Mouse (Mus musculus) heart, embryonic 14.5 days (tissue): ENCODE data around the gene Rimbp3. TPM values are rescaled to one million over a fixed set of nuclear protein-coding genes. Genes with fewer than 3 reads are reported as not detected.
"Not testable (repeated sequence)": the region's sequence is repeated elsewhere in the genome, so short reads cannot be mapped to it uniquely, and the experiment has no call there.

Experiments
- ATAC-seq: fragments of 200-750 bp; cut with Nextera tagmentation; 2 replicates; pipeline ENCODE4 v1.8.0; 2017; ENCODE audit warnings: low read depth, moderate TSS enrichment; ENCODE audit not compliant: insufficient number of reproducible peaks, insufficient read depth, low FRiP score
- H3K27ac ChIP-seq, 2 experiments: fragments of 200-500 bp in 1 of 2; fragments of 300-500 bp in 1 of 2; sonication (generic) in 1 of 2; replicated peaks in 1 of 2; 2 replicates each; pipeline ENCODE4 v1.5.1; 2012 to 2014; ENCODE audit warnings: low read depth in 2 of 2, low read length in 2 of 2, control low read depth in 1 of 2, mild to moderate bottlenecking in 1 of 2, mixed read lengths in 1 of 2; ENCODE audit not compliant: control insufficient read depth in 1 of 2, insufficient read depth in 1 of 2
- H3K27me3 ChIP-seq: fragments of 300-500 bp; sonication (generic); 2 replicates; pipeline ENCODE4 v1.6.1; 2014; ENCODE audit warnings: mild to moderate bottlenecking, low read length, control low read depth; ENCODE audit not compliant: control insufficient read depth, insufficient read depth
- H3K36me3 ChIP-seq: fragments of 300-500 bp; sonication (generic); 2 replicates; pipeline ENCODE4 v1.6.1; 2014; ENCODE audit warnings: mild to moderate bottlenecking, control low read depth, low read length, mixed read lengths; ENCODE audit not compliant: control insufficient read depth, insufficient read depth
- H3K4me1 ChIP-seq, 2 experiments: fragments of 200-500 bp in 1 of 2; fragments of 300-500 bp in 1 of 2; sonication (generic) in 1 of 2; 2 replicates each; pipeline ENCODE4 v1.6.1; 2012 to 2014; ENCODE audit warnings: low read length in 2 of 2, control low read depth in 1 of 2, mixed read lengths in 1 of 2; ENCODE audit not compliant: control insufficient read depth in 2 of 2, insufficient read depth in 2 of 2
- H3K4me2 ChIP-seq: fragments of 300-500 bp; sonication (generic); 2 replicates; pipeline ENCODE4 v1.6.1; 2014; ENCODE audit warnings: mild to moderate bottlenecking, low read length
- H3K4me3 ChIP-seq, 2 experiments: fragments of 200-500 bp in 1 of 2; fragments of 300-500 bp in 1 of 2; sonication (generic) in 1 of 2; 2 replicates each; pipeline ENCODE4 v1.5.1; 2012 to 2014; ENCODE audit warnings: low read length in 2 of 2, mild to moderate bottlenecking in 2 of 2, control low read depth in 1 of 2, low read depth in 1 of 2, moderate library complexity in 1 of 2; ENCODE audit not compliant: control insufficient read depth in 1 of 2, insufficient read depth in 1 of 2
- H3K9ac ChIP-seq: fragments of 300-500 bp; sonication (generic); 2 replicates; pipeline ENCODE4 v1.6.1; 2014; ENCODE audit warnings: mild to moderate bottlenecking, low read length
- H3K9me3 ChIP-seq: fragments of 300-500 bp; sonication (generic); 2 replicates; pipeline ENCODE4 v1.6.1; 2016; ENCODE audit warnings: low read length, control low read depth; ENCODE audit not compliant: control insufficient read depth
- WGBS: fragments of 180-500 bp; shearing (Covaris S2); extraction: QIAGEN DNeasy Blood & Tissue Kit; methylation state at CpG from one replicate; pipeline ENCODE4 v1.1.7; 2014; 5-methylcytosine and 5-hydroxymethylcytosine counted together
- polyA plus RNA-seq: library from polyadenylated mRNA; unstranded; fragments of >200 nt; fragmentation: Nextera tagmentation; extraction: Ambion mirVana; gene quantifications from 2 replicates; pipeline ENCODE4 v1.2.1, GENCODE M21; 2014

Gene Rimbp3
- 0.15 and 0.20 TPM in 2 replicates for polyA plus RNA-seq

DNA sequence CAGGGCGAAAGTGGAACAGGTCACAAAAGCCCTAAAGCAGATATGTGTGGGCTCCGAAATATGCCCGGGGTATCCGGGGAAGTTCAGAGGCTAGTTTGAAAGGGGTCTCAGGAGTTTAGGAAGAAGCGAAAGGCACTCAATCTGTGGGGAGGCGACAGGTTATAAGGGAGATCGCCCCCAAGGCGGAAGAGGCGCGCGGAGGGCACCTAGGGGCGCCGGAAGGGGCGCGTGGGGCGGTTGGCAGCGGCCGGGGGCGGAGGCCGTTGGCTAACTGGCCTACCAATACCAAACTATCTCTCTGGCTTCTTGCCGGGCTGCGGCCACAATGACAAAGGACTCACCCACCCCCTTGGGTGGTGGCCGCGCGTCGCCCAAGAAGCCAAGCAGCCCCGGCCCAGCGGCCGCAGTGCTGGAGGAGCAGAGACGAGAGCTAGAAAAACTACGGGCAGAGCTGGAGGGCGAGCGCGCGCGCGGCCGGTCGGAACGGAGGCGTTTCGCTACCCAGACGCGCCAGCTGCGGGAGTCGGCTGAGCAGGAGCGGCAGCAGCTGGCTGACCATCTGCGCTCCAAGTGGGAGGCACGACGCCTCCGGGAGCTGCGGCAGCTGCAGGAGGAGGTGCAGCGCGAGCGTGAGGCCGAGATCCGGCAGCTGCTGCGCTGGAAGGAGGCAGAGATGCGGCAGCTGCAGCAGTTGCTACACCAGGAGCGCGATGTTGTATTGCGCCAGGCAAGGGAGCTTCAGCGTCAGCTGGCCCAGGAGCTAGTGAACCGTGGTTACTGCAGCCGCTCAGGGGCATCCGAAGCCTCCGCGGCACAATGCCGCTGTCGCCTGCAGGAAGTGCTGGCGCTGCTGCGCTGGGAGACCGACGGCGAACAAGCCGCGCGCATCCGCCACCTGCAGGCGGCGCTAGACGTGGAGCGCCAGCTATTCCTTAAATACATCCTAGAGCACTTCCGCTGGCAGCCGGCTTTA lies at the start of gene Rimbp3:
Gene Rimbp3 (plus strand): TSS at position 215 of the 973 bp plus-strand sequence.
- H3K4me1 ChIP-seq = peaks cover 2 to 15% of the 10 kb centered on the region in 2 experiments; a peak in 3 of 4 replicates
- peak; percentile 71 for ATAC-seq
- H3K4me2 ChIP-seq = peak within 1 kb of the TSS; percentile 100
- peak within 1 kb of the TSS; percentile 75 for H3K9ac ChIP-seq
- peak within 1 kb of the TSS; percentile 56 to 70 for H3K4me3 ChIP-seq
- peaks cover 21% of the 10 kb centered on the region for H3K27me3 ChIP-seq
- H3K27ac ChIP-seq = no peak within 1 kb of the TSS
- no peaks in the 10 kb centered on the region for H3K36me3 ChIP-seq
- no peaks in the 10 kb centered on the region for H3K9me3 ChIP-seq
- under 1% methylated on average over 85 of the region's 85 CpGs for WGBS

DNA sequence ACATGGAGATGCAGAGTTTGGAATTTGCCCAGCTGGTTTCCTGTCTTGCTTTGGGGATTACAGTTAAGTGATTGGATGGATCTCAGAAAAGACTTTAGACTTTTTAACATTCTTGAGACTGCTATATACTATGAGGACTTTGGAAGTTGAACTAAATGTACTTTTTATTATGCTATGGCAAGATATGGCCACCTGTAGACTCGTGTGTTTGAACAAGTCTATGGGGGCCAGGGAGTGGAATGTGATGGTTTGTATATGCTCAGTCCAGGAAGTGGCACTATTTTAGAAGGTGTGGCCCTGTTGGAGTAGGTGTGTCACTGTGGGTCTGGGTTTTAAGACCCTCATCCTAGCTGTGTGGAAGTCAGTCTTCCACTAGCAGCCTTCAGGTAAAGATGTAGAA lies 42.9 kb upstream of the Rimbp3 start:
- H3K9me3 ChIP-seq, H3K4me1 ChIP-seq, H3K4me2 ChIP-seq, ATAC-seq, H3K9ac ChIP-seq, H3K27me3 ChIP-seq, H3K4me3 ChIP-seq, H3K27ac ChIP-seq: not testable (repeated sequence)
- H3K36me3 ChIP-seq = peaks cover 44% of the 10 kb centered on the region
- WGBS = 93% methylated on average over 1 of the region's 1 CpGs

GRCm38 (mm10) chr16:17167179-17167578 lies 41.2 kb upstream of the Rimbp3 start:
- Histone ChIP-seq H3K27me3 (no peaks in the 10 kb centered on the region), H3K9me3 (no peaks in the 10 kb centered on the region), H3K36me3 (peaks cover 55% of the 10 kb centered on the region), H3K4me3 (no peak overlapping the region), H3K4me2 (no peak overlapping the region), H3K27ac (no peak overlapping the region), H3K4me1 (no peaks in the 10 kb centered on the region), H3K9ac (no peak overlapping the region)
- no peak for ATAC-seq

- ATAC-seq = no peak
- Histone ChIP-seq H3K4me3 (no peak overlapping the region), H3K36me3 (peaks cover 57% of the 10 kb centered on the region)
Observed at GRCm38 (mm10) chr16:17168049-17168448, 40.4 kb upstream of the Rimbp3 start.

DNA sequence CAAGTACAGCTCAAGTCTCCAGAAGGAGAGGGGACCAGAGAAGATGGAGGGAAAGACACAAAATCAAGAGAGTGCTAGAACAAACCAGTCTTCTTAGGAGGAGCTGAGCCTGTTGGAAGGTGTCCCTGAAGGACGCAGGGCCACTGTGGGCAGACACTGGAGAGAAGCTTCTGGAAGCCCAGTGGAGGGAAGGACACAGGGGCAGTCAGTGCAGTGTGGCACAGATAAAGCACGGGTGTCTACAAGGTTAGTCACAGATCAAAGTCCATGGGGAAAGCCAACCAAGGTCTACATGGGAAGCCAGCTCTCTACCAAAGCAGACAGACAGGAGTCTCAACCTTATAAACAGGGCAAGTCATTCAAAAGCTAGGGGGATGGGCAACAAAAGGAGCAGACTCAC lies 32.6 kb upstream of the Rimbp3 start:
- no peaks in the 10 kb centered on the region for H3K27me3 ChIP-seq
- no peak for ATAC-seq
- no peaks in the 10 kb centered on the region for H3K9me3 ChIP-seq
- H3K4me3 ChIP-seq = no peak overlapping the region
- H3K9ac ChIP-seq = no peak overlapping the region
- H3K4me1 ChIP-seq = peaks cover 0 to 6% of the 10 kb centered on the region in 2 experiments; a peak in 1 of 4 replicates
- 86% methylated on average over 2 of the region's 2 CpGs for WGBS
- no peak overlapping the region for H3K27ac ChIP-seq
- H3K36me3 ChIP-seq = peaks cover 63% of the 10 kb centered on the region
- no peak overlapping the region for H3K4me2 ChIP-seq

More at GRCm38 (mm10) chr16:17168049-17168448, 40.4 kb upstream of the Rimbp3 start:
- H3K27me3 ChIP-seq = no peaks in the 10 kb centered on the region
- H3K9me3 ChIP-seq = no peaks in the 10 kb centered on the region
- no peaks in the 10 kb centered on the region for H3K4me1 ChIP-seq
- H3K9ac ChIP-seq = no peak overlapping the region
- H3K27ac ChIP-seq = no peak overlapping the region
- WGBS = 89% methylated on average over 5 of the region's 5 CpGs
- no peak overlapping the region for H3K4me2 ChIP-seq

DNA sequence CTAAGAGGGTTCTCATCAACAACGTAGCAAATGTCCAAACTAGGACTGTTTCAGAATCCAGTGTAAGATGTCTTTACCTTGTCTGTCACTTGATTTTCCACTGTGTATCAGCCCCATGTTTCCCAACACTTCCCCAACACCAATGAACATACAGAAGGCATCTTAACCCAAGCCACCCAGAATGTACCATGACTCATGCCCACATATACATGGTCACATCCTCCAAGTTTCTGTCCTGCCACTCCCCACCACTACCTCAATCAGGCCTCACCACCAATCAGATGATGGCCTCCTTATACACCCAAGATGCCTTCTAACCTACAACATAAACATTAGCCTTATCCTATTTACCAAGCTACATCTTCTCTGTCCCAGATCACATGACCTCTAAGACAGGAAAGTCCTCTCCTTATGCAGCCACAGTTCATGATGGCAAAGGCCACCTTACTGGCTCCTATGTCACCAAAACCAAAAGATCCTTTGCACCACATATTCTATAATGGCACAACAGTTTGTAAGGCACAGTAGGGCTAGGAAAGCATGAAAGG lies 30.7 kb upstream of the Rimbp3 start:
- Histone ChIP-seq H3K4me1 (peaks cover 0 to 11% of the 10 kb centered on the region in 2 experiments; a peak in 1 of 4 replicates), H3K27ac (no peak overlapping the region), H3K4me3 (no peak overlapping the region), H3K9ac (no peak overlapping the region), H3K27me3 (no peaks in the 10 kb centered on the region), H3K9me3 (no peaks in the 10 kb centered on the region), H3K36me3 (peaks cover 43% of the 10 kb centered on the region), H3K4me2 (no peak overlapping the region)
- no peak for ATAC-seq
- 86% methylated on average over 1 of the region's 1 CpGs for WGBS

DNA sequence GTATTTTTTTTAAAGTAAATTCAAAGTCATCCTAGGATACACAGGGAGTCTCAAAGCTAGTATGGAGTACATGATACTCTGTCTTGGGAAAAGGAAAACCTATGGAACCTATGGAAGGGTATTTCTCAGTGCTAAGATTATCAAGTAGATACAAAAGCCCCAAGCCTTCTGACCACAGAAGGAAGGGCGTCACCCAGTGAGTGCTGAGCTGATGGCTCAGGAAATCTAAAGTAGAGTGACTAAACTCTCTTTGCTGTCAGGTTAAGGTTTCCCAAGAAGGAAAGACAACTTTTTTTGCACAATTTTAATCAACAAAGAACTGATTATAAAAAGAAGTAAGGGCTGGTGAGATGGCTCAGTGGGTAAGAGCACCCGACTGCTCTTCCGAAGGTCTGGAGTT lies 28.7 kb upstream of the Rimbp3 start:
- ATAC-seq = no peak
- Histone ChIP-seq H3K27ac (no peak overlapping the region), H3K4me2 (no peak overlapping the region), H3K9ac (no peak overlapping the region), H3K27me3 (no peaks in the 10 kb centered on the region), H3K9me3 (no peaks in the 10 kb centered on the region), H3K36me3 (peaks cover 25% of the 10 kb centered on the region), H3K4me1 (peaks cover 0 to 11% of the 10 kb centered on the region in 2 experiments; a peak in 1 of 4 replicates), H3K4me3 (no peak overlapping the region)
- 91% methylated on average over 3 of the region's 3 CpGs for WGBS
